Mouse (Mus musculus) E14TG2a.4 (cell line): Measurements from ENCODE around the gene Slc44a3.

Experiments used
- CTCF ChIP-seq: conservative IDR thresholded peaks from 2 replicates; pipeline ENCODE4 v1.5.1; 2014; ENCODE audit warnings: low read length
- NANOG ChIP-seq: IDR thresholded peaks from 2 replicates; pipeline ENCODE4 v1.6.1; 2014; ENCODE audit warnings: borderline replicate concordance, low read length, mixed read lengths

DNA sequence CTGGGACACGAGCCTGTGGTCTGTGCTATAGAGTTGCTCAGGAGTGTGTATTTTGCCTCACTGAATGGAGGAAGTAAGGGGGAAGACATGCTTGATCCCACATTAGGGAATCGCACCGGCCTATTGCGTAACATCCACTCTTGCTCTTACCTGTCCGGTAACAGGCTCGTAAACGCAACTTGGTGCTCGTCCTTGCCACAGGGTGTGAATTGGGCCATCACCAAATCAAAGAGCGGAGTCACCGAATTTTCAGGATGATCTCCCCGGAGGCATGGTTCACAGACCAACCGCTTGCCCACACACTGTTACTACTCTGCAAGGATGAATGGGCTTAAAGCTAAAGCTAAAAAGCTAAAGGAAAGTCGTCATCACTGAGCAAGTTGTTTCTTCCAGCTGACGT, 24.5 kb downstream of the Slc44a3 start:
- no peak for TF ChIP-seq CTCF
- no peak for TF ChIP-seq NANOG
